Mouse (Mus musculus) T-helper 17 cell (primary cell): ENCODE measurements around the gene Slc8a3.

ENCODE experiments used
- in situ Hi-C, 2 experiments: fragments of 300-600 bp; cut with MboI, MseI; formaldehyde crosslinking; loops; 1 replicate in 1 of 2; 2 replicates in 1 of 2; pipeline ENCODE4 v1.15.1; 2025; ENCODE audit warnings: high pct_unique_total_duplicates in 2 of 2

Gene Slc8a3

DNA sequence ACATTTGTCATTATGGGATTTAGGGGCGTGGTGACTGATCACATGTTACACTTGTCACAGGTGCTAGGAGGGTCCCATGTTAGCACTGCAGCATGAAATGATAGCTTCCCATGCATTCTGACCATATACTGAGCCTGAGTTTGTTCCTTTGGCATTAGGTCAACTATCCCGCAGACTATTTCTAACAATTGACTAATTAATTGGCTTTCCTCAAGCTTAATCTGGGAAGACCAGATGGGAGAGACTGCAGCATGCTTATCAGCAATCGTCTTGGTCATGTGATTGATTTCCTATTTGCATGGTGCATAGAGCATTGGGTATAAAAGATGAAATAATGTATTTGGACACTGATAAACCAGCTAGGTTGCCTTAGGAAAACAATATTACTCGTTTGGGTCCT, 91.9 kb downstream of the Slc8a3 start:
- in situ Hi-C loops = no loop called here

GRCm38 (mm10) chr12:81237158-81237557, 95.8 kb downstream of the Slc8a3 start:
- in situ Hi-C loops = no loop called here

GRCm38 (mm10) chr12:81235456-81236330, 97.3 kb downstream of the Slc8a3 start:
- in situ Hi-C loops = no loop called here

- in situ Hi-C loops = no loop called here
Measured at GRCm38 (mm10) chr12:81233746-81234380, 99.1 kb downstream of the Slc8a3 start.

DNA sequence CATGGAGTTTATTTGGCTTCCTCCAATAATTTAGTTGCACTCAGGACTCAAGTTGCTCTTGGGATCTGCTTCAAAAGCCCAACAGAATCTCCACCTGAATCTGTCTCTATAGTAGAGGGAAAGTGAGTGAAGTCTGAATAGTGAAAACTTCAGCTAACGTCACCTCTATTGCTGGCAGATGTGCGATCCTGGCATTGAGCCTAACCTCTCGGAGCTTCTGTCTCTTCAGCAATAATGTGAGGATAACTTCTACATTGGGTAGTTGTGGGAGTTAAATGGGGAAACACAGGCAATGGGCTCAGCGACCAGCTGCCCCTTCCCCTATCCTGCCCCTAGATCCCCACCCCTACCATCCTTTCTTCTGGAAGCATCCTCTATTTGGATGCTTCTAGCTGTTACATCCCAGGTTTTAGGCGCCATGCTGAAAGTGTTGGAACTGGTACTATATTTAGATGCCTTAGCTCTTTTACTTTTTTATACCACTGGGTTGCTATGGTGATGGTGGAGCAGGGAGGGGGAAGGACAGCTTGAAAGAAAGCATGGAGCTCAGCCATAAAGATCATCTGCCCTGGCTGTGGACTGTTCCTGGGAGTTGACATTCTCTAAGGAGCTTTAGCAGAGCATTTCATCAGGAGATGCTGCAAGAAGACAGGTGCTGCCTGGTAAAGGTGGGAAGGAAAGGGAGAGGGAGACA, 105.1 kb downstream of the Slc8a3 start:
- in situ Hi-C loops = no loop called here

DNA sequence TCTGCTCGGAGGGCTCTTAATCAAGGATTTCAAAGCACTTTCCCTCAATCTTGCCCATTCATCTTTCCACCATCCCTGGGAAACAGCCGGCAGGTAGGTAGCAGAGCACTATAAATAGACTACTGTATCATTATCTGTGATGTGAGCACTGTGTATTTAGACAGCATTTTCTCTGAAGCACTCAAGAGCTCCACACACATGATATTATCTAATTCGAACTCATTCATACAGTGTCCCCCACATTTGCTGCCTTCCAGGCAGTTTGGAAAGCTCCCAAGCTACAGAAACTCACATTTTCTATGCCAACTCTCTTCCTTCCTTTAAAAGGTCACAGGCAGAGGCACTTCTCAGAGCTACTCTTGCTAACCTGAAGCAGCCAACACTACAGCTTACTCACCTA, 106.4 kb downstream of the Slc8a3 start:
- in situ Hi-C loops = no loop called here

DNA sequence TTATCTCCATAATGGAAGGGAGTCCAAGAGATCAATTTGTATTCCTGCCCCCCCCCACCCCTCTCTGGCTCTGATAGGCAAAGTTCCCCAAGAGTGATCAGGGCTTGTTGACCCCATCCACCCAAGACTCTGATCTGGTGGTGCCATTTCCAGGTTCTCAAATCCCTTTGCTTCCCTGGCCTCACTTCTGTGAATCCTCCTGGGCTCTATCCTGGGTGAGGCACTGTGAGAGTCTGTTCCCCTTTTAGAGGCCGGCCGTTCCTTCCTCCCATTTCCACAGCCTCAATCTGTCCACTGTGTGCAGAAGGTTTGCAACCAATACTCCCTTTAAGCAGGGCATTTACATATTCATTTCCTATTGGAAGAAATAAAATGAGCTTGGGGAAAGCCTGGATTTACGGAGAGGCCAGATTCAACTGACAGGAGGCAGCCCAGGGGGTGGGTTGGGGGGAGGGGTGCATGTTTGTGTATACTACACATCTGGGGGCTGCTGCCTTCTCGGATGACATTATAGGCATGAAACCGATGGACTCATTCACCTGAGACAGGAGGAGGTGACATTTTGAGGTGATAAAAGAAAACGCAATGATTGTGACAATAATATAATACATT, 106.9 kb downstream of the Slc8a3 start:
- in situ Hi-C loops = no loop called here

- in situ Hi-C loops = no loop called here
Measured at GRCm38 (mm10) chr12:81224843-81225242, 108.1 kb downstream of the Slc8a3 start.

- in situ Hi-C loops = no loop called here
Measured at GRCm38 (mm10) chr12:81223276-81223675, 109.7 kb downstream of the Slc8a3 start.

DNA sequence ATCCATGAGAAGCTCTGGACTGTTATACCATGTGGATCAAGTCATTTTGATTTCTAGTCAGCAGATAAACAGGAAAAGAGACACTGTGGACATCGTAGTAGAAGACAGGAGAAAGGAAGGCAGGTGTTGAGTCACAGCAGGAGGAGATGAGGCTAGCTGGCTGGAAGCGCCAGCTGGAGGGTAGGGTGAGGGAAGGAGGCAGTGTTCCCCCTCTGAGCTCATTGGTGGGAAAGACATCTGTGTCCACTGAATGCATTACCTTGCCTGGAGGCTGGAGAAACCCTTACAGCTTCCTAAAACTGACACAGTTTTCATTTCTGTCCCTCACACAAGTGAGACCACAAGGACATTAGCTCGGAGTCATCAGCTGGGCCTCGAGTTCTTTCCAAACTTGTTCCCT, 113.6 kb downstream of the Slc8a3 start:
- in situ Hi-C loops = no loop called here

DNA sequence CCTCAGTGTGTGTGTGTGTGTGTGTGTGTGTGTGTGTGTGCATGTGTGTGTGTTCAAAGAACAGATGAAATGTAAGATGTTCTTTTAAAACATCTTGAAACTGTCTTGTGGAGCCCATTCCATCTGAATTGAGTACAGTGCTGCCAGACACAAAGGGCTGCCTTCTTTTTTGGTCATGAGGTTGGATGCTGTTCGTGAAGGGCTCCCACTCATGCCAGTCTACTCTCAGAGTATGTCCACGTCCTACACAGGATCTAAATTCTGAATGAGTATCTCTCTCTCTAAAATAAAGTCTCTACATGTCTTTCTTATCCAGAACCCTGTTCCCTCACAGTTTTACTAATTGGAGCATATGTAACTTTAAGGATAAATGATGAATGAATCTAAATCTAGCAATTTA, 124.4 kb downstream of the Slc8a3 start:
- in situ Hi-C loops = loop anchor here in 1 of 2 experiments (10.0 kb wide), 1 partner anchor 1356 kb away; no protein-coding TSS in a partner anchor

GRCm38 (mm10) chr12:81205619-81206560, 127.1 kb downstream of the Slc8a3 start:
- in situ Hi-C loops = loop anchor here in 1 of 2 experiments (10.0 kb wide), 1 partner anchor 1359 kb away; no protein-coding TSS in a partner anchor

DNA sequence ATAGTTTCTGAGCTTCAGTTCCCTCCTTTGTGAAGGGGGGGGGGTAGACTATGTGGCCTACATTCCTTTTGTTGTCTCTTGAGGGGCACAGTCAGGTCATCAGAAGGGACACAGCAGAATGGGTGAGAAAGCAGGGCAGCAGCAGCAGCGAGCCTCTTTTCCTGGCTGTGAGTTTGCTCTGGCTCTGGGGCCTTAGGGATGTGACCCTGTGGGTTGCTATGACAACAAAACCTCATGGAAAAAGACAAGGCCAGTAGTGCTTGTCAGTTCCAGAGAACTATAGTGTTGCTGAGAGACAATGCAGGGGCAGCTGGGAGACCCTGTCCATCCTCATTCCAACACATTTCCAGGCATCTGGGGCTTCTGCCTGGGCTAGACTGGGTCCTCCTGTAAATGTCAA, 129.8 kb downstream of the Slc8a3 start:
- in situ Hi-C loops = loop anchor here in 1 of 2 experiments (10.0 kb wide), 1 partner anchor 1362 kb away; no protein-coding TSS in a partner anchor

DNA sequence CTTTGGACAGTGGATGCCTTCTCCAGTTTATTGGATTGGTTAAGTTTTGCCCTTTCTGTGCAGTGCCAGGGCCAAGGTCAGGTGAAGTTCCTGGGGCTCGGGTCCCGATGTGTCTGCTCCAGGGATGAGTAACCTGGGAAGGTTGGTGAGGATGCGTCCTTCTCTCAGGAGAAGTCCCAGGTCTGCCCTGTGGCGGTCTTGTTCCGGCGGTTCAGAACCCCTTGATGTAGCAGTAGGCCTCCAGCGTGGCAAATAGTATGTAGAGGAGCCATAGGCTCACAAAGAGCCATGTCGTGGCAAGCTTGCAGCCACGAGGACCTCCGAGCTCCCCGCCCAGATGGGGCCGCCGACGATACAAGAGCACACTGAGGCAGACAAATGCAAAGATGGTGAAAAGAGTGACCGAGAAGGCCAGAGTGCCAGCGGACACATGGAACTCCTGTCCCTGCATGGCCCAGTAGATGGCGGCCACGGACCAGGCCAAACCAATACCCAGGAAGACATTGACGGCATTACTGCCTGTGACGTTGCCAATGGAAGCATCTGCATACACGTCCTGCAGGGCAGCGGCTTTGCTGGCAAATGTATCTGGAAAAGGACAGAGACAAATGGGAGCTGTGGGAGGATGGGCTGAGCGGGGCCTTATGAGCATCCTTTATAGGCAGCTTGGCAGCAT, 133.6 kb downstream of the Slc8a3 start:
- in situ Hi-C loops = no loop called here

DNA sequence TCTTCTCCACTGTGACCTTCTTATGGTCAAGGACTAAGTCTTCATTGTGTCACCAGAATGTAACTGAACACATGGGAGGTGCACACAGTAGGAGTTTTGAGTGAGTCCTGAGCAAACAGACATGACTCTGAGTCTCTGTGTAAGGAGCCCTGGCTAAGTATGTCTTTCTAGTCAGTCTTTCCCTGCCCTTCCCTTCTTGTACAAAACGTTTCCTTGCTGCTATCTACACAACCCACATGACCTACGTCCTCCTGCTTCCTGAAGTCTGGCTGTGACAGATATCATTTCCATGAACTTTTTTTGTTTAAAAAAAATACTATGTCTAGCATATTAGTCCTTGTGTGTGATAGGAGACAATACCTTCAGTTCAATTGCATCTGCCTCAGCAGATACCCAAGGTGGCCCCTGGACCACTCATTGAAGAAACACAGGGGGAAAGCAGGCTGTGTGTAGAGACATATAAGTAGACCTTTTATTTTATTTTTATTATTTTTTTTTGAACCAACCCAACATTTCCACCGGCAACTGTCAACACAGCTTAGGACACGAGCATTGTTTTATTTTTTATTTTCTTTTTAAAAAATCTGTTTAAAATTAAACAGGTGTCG, 135.4 kb downstream of the Slc8a3 start:
- in situ Hi-C loops = no loop called here

GRCm38 (mm10) chr12:81193968-81194367, 139.0 kb downstream of the Slc8a3 start:
- in situ Hi-C loops = no loop called here

DNA sequence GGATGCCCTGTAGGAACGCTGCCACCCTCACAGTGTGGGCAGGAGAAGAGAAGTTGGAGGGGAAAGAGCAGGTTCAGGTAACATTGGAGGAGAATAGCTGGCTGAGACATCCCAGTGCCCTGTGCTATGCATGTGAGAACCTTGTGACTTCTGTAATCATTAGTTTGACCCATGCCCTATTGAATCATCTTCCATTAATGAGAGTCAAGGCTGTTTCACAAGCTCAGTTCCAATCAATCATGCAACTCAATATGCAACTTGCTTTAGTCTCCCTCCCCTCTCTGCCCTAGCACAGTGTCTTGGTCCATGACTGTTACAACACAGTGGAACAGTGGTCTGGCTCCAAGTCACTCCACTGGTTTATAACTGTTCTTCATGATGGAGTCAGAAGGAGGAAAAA, 143.3 kb downstream of the Slc8a3 start:
- in situ Hi-C loops = loop anchor here (5.0 kb wide), 1 partner anchor 207 kb away; no protein-coding TSS in a partner anchor

DNA sequence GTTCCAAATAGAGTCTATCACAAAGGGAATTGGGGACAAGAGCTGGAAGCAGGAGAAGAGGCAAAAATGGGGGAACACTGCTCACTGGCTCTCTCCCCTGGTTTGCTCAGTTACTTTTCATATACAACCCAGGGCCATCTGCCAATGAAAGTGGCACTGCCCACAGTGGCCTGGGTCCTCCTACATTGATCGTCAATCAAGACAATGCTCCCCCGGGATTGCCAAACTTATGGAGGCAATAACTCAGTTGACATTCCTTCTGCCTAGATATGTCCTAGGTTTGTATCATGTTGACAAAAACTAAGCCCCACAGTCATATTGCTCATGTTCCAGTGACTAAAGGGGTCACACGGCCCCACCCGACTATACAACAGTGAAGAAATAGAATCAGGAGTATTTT, 144.0 kb downstream of the Slc8a3 start:
- in situ Hi-C loops = loop anchor here (5.0 kb wide), 1 partner anchor 207 kb away; no protein-coding TSS in a partner anchor

DNA sequence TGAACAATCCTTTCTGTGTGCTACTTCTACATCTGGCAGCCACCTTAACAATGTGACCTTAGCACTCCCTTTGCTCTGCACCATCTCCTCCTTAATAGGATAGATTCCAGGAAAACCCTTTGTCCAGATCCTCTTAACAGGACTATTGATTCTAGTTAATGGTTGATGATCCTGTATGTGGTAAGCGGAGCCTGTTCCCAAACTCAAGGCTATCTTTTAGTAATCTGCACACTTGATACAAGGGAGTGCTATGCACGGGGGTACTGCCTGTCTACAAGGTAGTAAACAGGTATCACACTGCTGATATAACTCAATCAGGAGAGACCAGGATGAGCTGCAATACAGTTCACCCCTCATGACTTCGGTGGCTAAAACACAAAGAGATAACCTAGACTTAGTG, 144.6 kb downstream of the Slc8a3 start:
- in situ Hi-C loops = loop anchor here (5.0 kb wide), 1 partner anchor 206 kb away; no protein-coding TSS in a partner anchor
